Mouse (Mus musculus) frontal cortex, postnatal 36 days (tissue): ENCODE data around the gene Ccdc18.
"Not testable (repeated sequence)": the region's sequence is repeated elsewhere in the genome, so short reads cannot be mapped to it uniquely, and the experiment has no call there.

ENCODE experiments used
- DNase-seq, 2 experiments: peaks; one replicate each; pipeline ENCODE4 v3.0.0; 2022; ENCODE audit warnings: low spot score in 2 of 2

Ccdc18 gene

GRCm38 (mm10) chr5:108262722-108263121, 130.0 kb downstream of the Ccdc18 start:
- peak; percentile 5 to 11 for DNase-seq

DNA sequence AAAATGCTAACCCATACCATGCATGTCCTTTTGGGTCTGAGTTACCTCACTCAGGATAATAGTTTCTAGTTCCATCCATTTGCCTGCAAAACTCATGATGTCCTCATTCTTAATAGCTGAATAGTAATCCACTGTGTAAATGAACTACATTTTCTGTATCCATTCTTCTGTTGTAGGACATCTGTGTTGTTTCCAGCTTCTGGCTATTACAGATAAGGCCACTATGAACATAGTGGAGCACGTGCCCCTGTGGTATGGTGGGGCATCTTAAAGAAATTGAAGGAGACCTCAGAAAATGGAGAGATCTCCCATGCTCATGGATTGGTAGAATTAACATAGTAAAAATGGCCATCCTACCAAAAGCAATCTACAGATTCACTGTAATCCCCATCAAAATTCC, 131.1 kb downstream of the Ccdc18 start:
- not testable (repeated sequence) for DNase-seq

GRCm38 (mm10) chr5:108266990-108267389, 134.3 kb downstream of the Ccdc18 start:
- DNase-seq = no peak

DNA sequence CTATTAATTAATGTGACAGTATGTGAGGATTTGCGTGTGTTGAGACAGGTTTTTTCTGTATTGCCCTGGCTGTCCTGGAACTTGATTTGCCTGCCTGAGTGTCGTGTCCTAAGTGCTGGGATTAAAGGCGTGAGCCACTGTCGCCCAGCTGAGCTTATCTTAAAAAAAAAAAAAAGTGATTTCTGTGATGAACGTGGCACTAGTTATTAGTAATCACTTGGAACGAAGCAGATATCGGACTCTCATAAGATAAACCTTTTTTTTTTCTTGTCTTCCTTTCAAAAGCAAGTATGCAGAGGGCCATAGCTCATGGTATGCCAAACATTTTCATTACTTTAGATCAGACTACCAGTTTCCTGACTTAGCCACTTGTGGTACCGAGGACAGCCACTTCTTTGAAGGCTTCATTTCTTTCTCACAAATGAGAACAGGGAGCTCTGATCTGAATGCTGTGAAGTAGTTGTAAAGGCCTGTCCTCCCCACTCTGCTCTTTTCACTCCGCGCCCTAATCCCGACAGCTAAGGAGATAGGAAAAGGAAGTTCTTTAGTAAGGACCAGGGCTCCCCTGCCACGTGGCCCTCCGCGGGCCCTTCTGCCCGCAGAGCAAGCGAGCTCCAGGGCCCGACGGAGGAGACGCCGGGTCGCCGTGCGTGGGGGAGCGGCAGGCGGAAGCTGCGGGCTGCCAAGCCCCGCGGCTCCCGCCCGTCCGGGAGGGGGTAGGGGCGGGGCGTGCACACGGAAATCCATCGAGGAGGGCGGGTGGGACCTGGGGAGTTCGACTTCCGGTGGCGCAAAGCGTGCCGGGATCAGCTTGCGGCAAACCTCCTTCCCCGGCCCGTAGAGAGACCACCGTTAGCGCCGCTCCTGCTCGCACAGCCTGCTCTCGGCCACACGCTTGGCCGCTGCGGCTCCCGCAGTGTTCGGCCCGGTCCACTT, 135.7 kb downstream of the Ccdc18 start, which contains the start of gene Dr1:
Dr1 (plus strand) TSS at position 771 of the 936 bp plus-strand sequence.
- DNase-seq = peak; percentile 79 to 82

- peak; percentile 8 to 12 for DNase-seq
These were observed 136.6 kb downstream of the Ccdc18 start for GRCm38 (mm10) chr5:108269063-108269810.

DNA sequence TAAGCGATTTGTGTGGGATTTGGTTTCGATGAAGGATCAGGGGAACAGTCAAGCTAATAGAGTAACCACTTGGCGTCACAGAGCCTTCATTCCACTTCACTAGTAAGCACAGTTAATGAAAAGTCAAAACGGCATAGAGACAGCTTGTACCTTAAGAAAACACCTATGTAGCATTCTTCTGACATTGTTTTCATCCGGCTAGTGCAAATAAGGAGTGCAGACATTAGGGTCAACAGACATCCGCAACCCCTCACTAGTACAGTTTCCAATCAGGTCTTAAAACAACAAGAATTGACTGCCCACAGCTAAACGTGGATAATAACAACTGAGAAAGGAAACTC, 137.1 kb downstream of the Ccdc18 start:
- DNase-seq = no peak

DNA sequence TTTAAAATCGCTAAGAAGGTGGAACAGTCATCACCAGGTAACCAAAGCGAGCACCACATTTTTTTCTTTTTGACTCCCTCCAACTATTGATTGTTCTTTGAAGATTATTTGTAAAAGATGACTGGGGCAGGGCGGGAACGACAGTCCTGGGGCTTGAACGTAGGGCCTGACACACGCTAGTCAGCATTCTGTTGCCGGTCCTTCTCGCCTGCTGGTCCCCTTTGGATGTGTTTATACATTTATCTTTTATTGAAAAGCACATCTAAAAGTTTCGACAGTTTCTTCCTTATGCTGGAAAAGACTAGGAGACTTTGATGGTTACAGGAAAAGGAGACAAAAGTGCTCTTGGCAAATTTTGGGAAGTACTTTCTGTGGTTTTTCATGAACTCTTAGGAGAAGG, 137.7 kb downstream of the Ccdc18 start:
- DNase-seq = no peak

GRCm38 (mm10) chr5:108271345-108271744, 138.7 kb downstream of the Ccdc18 start:
- DNase-seq = not testable (repeated sequence)
